Mouse (Mus musculus): Measurements from ENCODE around the gene Pop4.

DNA sequence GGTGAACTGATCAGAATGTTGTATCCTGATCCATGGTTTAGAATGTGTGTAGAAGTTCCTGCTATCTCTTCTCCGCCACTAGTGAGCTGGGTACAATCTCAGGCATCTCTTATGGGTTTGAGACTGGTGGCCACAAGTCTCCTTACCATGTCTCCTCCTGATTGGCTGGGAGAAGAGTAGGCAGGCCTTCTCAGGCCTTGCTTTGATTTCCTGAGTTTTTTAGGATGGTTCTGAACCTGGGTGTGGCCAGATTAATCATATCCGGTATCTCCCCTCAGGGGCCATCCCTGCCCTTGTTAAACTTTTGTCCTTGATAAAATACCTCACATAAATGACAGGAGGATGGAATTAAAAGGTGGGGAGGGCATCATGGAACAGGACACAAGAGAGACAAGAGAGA is 11.6 kb downstream of the Pop4 start:
- TF ChIP-seq CTCF (IDR thresholded peaks at IDR 0.05; ENCODE audit: borderline replicate concordance, insufficient read depth, low read length) (no peak), POLR2A (IDR thresholded peaks at IDR 0.05; ENCODE audit: low read depth, low read length) (no peak)

Data from embryonic fibroblast, embryonic 13.5 days (primary cell).